Mouse (Mus musculus) natural killer cell, adult 2 months (primary cell): ENCODE results near the gene Fignl2.

Experiments used
- DNase-seq, 2 experiments: peaks; one replicate each; pipeline ENCODE4 v3.0.0; 2022; ENCODE audit warnings: low spot score in 2 of 2

Gene Fignl2

DNA sequence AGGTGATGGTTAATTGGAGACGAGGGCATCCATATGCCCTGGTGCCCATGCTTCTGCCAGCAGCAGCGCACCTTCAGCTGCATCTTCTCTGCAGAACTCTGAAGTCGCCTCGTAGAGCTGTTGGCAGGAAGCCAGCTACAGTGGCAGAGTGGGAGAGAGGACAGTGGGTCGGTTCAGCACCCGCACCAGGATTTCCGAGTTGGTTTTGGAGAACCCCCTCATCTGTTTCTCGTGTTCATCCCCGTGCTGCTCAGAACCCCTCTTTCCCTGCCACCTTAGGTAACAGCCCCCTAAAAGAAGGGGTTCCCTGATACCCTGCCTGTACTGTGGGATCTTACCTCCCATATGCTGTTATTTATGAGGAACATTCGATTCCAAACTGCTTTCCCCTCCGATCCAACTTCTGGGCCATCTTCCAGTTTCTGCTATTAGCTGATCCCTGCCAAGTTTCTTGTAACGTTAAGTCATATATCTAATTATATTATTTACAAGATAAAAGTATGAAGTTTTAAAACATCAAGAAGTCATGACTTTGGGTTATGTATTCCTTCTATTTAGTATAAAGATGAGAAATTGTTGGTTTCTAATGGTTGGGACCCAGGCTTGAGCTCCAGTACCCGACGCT lies 69.9 kb downstream of the Fignl2 start:
- no peak for DNase-seq

DNA sequence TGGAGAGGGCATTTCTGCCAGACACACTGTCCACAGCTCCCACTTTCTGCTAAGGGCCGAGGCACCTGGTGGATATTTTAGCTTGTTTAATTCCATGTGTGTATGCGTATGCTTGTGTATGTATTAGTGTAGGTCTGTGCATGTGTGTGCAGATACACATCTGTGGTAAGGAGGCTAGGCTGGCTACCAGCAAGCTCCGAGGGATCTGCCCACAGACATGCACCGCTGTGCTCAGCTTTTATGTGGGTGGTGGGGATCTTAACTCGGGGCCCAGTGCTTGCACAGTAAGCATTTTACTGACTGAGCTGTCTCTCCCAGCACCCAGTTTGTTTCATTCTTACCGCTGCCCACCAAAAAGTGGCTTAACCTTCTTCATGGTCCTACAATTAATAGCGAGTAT lies 71.1 kb downstream of the Fignl2 start:
- no peak for DNase-seq

- DNase-seq: no peak
These were observed 71.9 kb downstream of the Fignl2 start for GRCm38 (mm10) chr15:101006251-101007040.

DNA sequence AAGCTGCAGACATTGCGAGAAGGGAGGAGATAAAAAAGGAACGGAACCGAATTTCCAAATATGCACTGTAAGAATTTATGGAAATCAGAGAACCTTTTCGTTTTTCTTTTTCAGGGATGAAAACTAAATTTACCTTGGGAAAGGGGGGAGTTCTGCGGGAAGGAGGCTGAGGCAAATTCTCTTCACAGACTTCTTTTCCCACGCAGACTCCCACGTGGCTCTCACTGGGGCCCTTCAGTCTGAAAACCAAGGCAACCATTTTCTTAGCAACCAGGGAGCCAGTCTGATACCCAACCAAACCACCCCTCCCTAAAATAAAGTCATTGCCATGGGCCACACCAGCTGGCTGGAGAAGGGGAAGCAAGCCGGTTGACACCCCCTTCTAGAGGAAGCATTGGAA lies 72.7 kb downstream of the Fignl2 start:
- no peak for DNase-seq

DNA sequence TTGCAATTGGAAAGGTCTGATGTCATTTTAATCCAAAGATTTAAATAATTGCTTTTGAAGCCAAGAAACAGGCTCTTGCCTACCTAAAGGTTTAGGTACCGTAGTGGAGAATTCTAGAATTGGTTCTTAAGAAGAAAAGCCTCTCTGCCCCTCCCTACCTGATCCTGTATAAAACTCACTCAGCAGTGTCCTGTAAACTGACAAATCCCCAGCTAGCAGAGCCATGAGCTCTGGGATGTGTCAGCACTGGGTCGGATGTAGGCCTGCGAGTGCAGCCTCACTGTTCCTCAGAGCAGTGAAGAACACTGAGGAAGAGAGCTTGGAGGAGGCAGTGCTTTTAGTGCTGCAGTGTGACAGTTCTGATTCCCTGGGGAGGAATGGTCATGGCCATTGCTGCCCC lies 73.8 kb downstream of the Fignl2 start:
- DNase-seq: no peak

- DNase-seq: no peak
These were observed 75.9 kb downstream of the Fignl2 start for GRCm38 (mm10) chr15:101002466-101002865.

DNA sequence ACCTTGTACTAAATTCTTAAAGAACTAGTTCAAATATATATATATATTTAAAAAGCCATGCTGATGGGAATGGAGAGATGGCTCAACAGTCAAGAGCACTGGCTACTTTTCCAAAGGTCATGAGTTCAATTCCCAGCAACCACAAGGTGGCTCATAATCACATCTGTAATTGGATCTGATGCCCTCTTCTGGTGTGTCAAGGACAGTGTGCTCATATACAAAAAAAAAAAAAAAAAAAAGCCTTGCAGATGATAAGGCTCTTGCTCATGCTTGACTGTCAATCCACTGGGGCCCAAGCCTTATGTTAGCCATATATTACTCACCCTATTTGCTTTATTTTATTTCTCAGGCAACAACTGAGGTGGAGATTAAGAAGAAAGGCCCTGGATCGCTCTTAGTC lies 76.7 kb downstream of the Fignl2 start:
- no peak for DNase-seq
